Mouse (Mus musculus): ENCODE measurements around the gene Fam98a. TPM values are rescaled to one million over a fixed set of nuclear protein-coding genes. Genes with fewer than 3 reads are reported as not detected.

Gene Fam98a
- polyA plus RNA-seq (2015; fragmentation: Nextera tagmentation; extraction: Ambion mirVana): 31.5 and 38.3 TPM in 2 replicates

DNA sequence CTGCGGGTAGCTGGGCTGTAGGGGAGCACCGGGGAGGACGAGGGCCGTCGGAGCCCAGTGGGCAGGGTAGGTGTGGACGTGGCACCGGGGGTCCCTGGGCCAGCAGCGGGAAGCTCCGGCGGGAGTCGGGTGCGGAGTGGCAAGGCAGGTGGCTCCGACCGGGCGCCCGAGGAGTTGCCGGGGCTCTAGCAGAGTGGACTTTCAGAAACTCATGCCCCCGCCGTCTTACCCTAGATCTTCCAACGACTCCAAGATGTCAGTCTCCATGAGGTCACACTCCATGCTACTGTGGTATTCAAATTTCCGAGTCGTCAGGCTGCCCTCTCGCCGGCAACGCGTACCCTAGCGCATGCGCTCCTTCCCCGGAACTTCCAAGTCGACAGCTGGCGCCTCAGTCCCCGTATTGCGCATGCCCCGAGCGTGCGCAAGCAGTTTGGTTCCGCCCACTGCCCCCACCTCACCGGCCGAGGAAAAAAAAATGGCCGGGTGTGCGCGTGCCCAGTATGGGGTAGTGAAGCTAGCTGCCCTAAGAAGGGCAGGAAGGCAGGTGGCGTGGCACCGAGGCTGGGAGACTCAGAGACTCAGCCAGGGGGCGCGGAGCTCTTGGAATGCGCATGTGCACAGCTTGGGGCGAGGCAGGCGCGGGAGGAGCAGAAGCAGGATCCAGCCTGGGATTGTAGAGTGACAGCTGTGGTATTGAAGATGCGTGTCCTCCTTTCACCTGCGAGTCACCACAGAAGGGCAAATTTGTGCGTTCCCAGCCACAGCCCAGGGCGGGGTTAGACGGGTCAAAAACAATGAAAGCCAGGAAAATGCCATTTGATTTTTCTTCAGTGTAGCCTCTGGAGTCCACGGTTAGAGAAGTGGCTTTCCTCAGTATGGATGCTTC lies at the start of gene Fam98a:
TSS of gene Fam98a (minus strand) at position 435 of the 889 bp plus-strand sequence.
- Histone ChIP-seq H3K9me3 (no peaks in the 10 kb centered on the region), H3K27me3 (no peaks in the 10 kb centered on the region), H3K9ac (peak within 1 kb of the TSS; percentile 89), H3K4me1 (replicated peaks) (peaks cover 21% of the 10 kb centered on the region), H3K27ac (replicated peaks) (peak within 1 kb of the TSS; percentile 64), H3K4me2 (peak within 1 kb of the TSS; percentile 70), H3K36me3 (peaks cover 8% of the 10 kb centered on the region), H3K4me3 (peak within 1 kb of the TSS; percentile 76)
- under 1% methylated on average over 56 of the region's 56 CpGs for WGBS
- peak; percentile 99 for ATAC-seq (ENCODE audit: low read depth)

DNA sequence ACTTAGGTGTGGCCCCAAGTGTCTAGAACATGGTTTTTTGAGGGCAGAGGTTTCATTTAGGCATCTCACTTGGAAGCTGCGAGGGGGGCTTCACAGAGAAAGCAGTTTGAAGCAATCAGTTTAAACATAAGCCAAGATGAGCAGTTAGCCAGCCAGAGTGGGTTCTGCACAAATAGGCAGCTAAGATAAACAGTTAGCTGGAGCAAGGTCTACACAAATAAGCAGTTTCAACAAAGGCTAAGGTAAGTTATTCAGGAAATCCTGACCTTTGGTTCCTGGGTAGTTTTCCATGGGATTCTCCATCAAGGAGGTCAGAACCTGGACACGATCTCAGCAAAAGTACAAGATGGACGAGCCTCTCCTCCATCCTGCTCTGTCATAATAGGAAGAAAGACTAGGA lies 46.9 kb upstream of the Fam98a start:
- no peaks in the 10 kb centered on the region for H3K9me3 ChIP-seq
- no peaks in the 10 kb centered on the region for H3K4me1 ChIP-seq (replicated peaks)
- no peaks in the 10 kb centered on the region for H3K36me3 ChIP-seq
- WGBS: 85% methylated on average over 3 of the region's 3 CpGs
- no peak overlapping the region for H3K9ac ChIP-seq
- H3K4me2 ChIP-seq: no peak overlapping the region
- no peak overlapping the region for H3K27ac ChIP-seq (replicated peaks)
- H3K4me3 ChIP-seq: no peak overlapping the region
- H3K27me3 ChIP-seq: no peaks in the 10 kb centered on the region
- ATAC-seq (ENCODE audit: low read depth): no peak

DNA sequence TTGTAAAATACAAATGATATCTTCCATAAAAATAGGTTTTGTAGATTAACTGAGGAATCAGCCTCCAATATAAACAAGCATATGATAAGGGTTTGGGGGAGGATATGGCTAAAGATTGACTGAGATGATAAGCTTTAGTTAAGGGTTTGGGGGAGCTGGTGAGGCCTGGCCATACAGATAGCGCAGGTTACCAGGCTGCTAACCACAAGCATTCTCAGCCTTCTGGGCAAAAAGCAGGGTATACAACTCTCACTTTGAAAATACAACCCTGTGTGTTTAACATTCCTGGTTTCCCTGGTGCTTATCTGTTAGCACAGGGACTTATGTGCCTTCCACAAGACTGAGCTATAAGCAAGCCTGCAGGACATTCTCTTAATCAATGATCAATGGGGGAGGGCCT lies 31.0 kb upstream of the Fam98a start:
- H3K4me1 ChIP-seq (replicated peaks): no peaks in the 10 kb centered on the region
- WGBS: 100% methylated on average over 1 of the region's 1 CpGs
- no peak overlapping the region for H3K27ac ChIP-seq (replicated peaks)
- 0 out of 2 replicates have a peak, but pooled peaks cover 4% of the 10 kb centered on the region for H3K9me3 ChIP-seq
- H3K9ac ChIP-seq: no peak overlapping the region
- H3K4me2 ChIP-seq: no peak overlapping the region
- no peak overlapping the region for H3K4me3 ChIP-seq
- H3K27me3 ChIP-seq: no peaks in the 10 kb centered on the region
- no peak for ATAC-seq (ENCODE audit: low read depth)
- no peaks in the 10 kb centered on the region for H3K36me3 ChIP-seq

DNA sequence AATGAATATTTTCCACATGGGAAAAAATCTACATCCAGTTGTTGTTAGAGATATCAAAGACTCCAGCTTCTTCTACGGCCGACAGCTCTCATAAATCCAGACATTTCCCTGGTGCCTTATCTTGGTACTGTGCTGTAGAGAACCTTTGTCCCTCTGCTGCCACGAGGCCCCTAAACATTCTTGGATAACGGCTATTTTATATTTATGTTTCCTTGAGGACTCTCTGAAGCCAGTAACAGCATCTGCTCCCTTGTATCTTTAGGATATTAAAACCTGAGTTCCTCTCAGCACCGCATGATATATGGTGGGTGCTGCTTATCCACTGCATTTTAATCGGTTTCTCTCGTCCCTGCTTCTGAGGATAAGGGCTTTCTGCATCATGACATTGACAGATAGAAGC lies 23.9 kb upstream of the Fam98a start:
- 32% methylated on average over 7 of the region's 7 CpGs for WGBS
- H3K9ac ChIP-seq: no peak overlapping the region
- no peak overlapping the region for H3K4me3 ChIP-seq
- H3K4me1 ChIP-seq (replicated peaks): no peaks in the 10 kb centered on the region; the same call in 1 of the 2 replicates
- no peak overlapping the region for H3K4me2 ChIP-seq
- peak; percentile 93 for ATAC-seq (ENCODE audit: low read depth)
- peak overlapping the region; percentile 47 for H3K27ac ChIP-seq (replicated peaks)
- H3K9me3 ChIP-seq: no peaks in the 10 kb centered on the region
- no peaks in the 10 kb centered on the region for H3K36me3 ChIP-seq
- H3K27me3 ChIP-seq: no peaks in the 10 kb centered on the region

DNA sequence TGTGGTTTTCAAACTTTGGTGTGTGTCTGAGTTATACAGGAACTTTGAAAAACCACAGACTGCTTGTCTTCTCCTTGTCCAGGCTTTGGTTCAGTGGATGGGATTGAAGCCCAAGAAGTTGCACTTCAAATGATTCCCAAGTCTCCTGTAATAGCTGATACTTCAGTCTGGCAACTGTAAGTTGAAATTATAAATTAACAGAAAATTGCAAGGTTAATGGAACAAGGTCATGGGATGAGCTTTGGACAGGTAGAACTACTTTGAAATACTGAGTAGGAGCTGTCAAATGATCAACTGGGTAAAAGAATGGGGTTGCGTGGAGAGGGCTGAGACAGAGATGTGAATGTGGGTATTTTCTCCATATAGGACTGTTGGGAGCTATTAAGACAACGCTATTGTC lies 6.3 kb upstream of the Fam98a start:
- no peak for ATAC-seq (ENCODE audit: low read depth)
- Histone ChIP-seq H3K9me3 (no peaks in the 10 kb centered on the region), H3K4me1 (replicated peaks) (no peaks in the 10 kb centered on the region), H3K9ac (no peak overlapping the region), H3K27me3 (no peaks in the 10 kb centered on the region), H3K4me2 (no peak overlapping the region), H3K36me3 (no peaks in the 10 kb centered on the region), H3K4me3 (no peak overlapping the region), H3K27ac (replicated peaks) (no peak overlapping the region)
- WGBS: 90% methylated on average over 2 of the region's 2 CpGs

DNA sequence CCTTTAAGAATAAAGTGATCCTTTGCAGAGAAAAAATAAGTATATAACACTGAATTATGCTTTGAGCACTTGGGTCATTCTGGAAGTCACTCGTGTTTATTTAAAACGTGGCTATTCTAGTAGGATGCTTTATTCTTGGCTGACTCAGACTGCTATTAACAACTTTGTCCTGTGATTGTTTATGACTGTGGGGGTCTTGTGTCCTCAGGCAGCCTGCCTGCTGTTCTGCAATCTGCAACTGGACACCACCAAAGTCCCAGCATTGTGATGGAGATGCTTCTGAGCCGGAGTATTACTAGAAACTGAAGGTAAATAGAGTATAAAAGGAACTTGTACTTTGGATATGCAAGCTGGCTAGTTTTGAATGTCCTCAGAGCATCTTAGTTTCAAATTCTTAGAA lies 5.3 kb upstream of the Fam98a start:
- Histone ChIP-seq H3K9ac (no peak overlapping the region), H3K4me2 (no peak overlapping the region), H3K4me1 (replicated peaks) (no peaks in the 10 kb centered on the region), H3K27me3 (no peaks in the 10 kb centered on the region), H3K27ac (replicated peaks) (no peak overlapping the region), H3K4me3 (no peak overlapping the region), H3K9me3 (no peaks in the 10 kb centered on the region), H3K36me3 (no peaks in the 10 kb centered on the region)
- WGBS: 7% methylated on average over 3 of the region's 3 CpGs
- no peak for ATAC-seq (ENCODE audit: low read depth)

DNA sequence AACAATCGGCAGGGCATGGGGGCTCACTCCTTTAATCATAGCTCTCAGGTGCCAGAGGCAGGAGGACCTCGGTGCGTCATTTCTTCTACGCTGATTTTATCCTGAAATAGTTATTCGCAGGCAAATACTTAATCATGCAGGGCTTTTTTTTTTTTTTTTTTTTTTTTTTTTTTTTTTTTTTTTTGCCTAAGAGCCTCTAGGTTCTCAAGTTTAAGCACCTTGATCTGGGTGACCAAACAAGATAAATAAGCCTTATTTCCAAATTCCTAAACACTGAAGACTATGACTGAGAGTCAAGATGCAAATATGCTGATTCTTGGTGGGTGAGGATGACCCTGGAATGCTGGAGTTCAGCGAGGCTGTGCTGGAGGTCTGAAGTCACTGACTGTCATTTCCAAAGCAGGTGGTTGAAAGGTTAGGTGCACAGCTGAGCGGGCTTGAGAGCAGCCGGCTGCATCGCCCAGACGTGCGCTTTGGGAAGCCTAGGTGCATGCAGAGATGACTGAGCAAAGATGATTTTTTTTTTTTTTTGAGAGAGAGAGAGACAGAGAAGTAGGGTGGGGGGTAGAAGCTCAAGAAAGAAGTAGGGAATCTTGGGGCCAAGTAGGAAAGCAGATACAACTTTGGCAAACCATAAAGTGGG lies 854 bp downstream of the Fam98a start:
- Histone ChIP-seq H3K36me3 (peaks cover 17% of the 10 kb centered on the region), H3K9me3 (no peaks in the 10 kb centered on the region), H3K4me1 (replicated peaks) (peaks cover 21% of the 10 kb centered on the region), H3K27me3 (no peaks in the 10 kb centered on the region), H3K9ac (peak overlapping the region; percentile 89), H3K4me3 (peak overlapping the region; percentile 76), H3K27ac (replicated peaks) (no peak overlapping the region), H3K4me2 (peak overlapping the region; percentile 70)
- 38% methylated on average over 11 of the region's 11 CpGs for WGBS
- ATAC-seq (ENCODE audit: low read depth): peak; percentile 5

DNA sequence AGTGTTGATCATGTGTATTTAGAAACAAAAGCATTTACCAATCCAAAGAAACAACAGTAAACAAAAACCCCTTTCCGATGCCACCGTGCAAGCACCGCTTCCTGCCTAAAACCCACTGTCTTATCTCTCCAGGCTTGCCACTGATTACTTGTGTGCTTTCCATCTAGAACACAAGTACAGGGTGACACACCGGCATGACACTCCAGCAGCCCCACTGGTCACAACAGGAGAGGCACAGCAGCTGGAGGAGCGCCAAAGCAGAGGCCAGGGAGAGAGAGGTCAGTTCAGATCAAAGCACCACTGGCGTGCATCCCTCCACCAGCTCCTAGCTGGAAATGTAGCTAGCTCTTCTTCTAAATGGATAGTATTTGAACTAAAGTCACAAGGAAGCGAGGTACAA lies 7.5 kb downstream of the Fam98a start:
- no peak overlapping the region for H3K27ac ChIP-seq (replicated peaks)
- H3K27me3 ChIP-seq: no peaks in the 10 kb centered on the region
- peaks cover 8% of the 10 kb centered on the region for H3K4me1 ChIP-seq (replicated peaks)
- H3K9ac ChIP-seq: no peak overlapping the region
- ATAC-seq (ENCODE audit: low read depth): no peak
- H3K9me3 ChIP-seq: no peaks in the 10 kb centered on the region
- no peak overlapping the region for H3K4me3 ChIP-seq
- H3K4me2 ChIP-seq: no peak overlapping the region
- H3K36me3 ChIP-seq: peaks cover 64% of the 10 kb centered on the region
- 88% methylated on average over 7 of the region's 7 CpGs for WGBS

DNA sequence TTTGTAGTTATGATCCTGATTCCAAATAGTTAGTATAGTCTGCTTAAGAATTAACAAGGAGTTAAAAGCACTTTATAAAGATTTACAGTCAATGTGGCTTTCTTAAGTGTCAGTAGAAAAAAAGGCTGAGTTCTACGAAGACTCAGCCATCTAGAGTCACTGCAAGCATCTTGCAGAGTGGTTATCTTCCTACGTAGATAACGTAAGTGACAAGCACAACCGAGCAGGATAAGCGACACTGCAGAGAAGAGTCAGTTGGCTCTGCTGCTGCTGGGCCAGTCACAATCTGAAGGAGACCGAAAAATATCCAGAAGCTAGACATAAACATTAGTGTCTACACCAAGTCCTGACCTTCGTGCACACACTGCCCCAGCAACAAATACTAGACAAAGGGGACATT lies 8.3 kb downstream of the Fam98a start:
- Histone ChIP-seq H3K9me3 (no peaks in the 10 kb centered on the region), H3K36me3 (peaks cover 72% of the 10 kb centered on the region), H3K4me3 (no peak overlapping the region), H3K4me1 (replicated peaks) (peaks cover 4% of the 10 kb centered on the region; the same call in 1 of the 2 replicates), H3K27ac (replicated peaks) (no peak overlapping the region), H3K9ac (no peak overlapping the region), H3K4me2 (no peak overlapping the region), H3K27me3 (no peaks in the 10 kb centered on the region)
- WGBS: 90% methylated on average over 7 of the region's 7 CpGs
- ATAC-seq (ENCODE audit: low read depth): no peak

DNA sequence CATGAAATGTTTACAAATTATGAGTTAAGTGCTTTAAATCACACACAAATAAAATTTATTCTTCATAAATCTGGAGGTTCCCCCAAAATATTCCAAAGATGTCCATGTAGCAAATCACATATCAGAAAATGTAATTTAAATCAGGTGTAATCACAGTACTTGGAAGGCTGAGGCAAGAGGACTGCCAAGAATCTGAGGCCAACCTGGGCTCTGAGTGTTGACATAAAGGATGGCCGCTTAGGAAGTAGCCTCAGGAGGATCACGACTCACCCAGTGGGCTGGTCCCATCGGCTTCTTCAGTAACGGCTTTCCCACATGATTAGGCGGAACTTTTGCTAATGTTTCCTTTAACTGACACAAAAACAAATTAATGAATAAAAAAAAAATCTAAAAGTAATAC lies 11.9 kb downstream of the Fam98a start:
- WGBS: 87% methylated on average over 5 of the region's 5 CpGs

DNA sequence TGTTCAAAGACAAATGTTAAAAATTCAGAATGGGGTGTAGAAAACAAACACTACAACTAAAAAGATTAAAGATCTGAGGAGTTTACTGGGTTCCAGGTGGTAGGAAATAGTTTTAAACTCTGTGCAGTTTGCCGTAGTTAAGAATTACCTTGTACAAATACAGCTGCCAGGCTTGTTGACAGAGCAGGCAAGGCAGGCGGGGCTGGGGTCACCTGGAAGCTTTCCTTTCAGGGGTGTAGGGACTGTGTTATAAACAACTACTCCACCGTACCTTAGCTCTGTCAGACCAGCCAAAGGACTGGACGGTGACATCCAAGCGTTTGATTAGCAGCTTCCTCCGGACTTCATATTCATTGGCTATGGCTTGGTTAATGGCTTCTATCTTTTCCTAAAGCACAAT lies 12.6 kb downstream of the Fam98a start:
- 94% methylated on average over 6 of the region's 6 CpGs for WGBS
- Histone ChIP-seq H3K4me1 (replicated peaks) (peaks cover 7% of the 10 kb centered on the region), H3K27ac (replicated peaks) (no peak overlapping the region), H3K4me3 (no peak overlapping the region), H3K36me3 (peaks cover 52% of the 10 kb centered on the region), H3K9ac (no peak overlapping the region), H3K4me2 (no peak overlapping the region), H3K27me3 (no peaks in the 10 kb centered on the region), H3K9me3 (no peaks in the 10 kb centered on the region)
- no peak for ATAC-seq (ENCODE audit: low read depth)

More for the DNA sequence above, 11.9 kb downstream of the Fam98a start:
- peaks cover under 1% of the 10 kb centered on the region; the same call in 1 of the 2 replicates for H3K4me1 ChIP-seq (replicated peaks)
- peaks cover 59% of the 10 kb centered on the region for H3K36me3 ChIP-seq
- no peak overlapping the region for H3K27ac ChIP-seq (replicated peaks)
- H3K9me3 ChIP-seq: no peaks in the 10 kb centered on the region
- no peak overlapping the region for H3K4me2 ChIP-seq
- H3K9ac ChIP-seq: no peak overlapping the region
- no peak for ATAC-seq (ENCODE audit: low read depth)
- no peak overlapping the region for H3K4me3 ChIP-seq
- no peaks in the 10 kb centered on the region for H3K27me3 ChIP-seq

DNA sequence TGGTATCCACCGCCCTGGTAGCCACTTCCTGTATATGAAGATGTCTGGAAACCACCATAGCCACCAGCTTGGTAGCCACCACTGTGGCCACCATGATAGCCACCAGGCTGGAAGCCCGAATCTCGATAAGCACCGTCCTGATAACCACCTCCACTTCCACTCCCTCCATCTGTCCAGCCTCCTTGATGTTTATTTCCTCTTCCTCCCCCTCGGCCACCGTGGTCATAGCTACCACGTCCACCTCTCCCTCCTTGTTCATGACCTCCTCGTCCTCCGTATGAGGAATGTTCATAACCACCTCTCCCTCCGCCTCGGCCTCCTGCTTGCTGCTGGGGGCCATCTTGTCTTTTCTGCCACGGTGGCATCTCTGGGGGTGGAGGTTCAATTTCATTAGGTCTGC lies 13.3 kb downstream of the Fam98a start:
- no peak overlapping the region for H3K27ac ChIP-seq (replicated peaks)
- no peak overlapping the region for H3K4me2 ChIP-seq
- H3K27me3 ChIP-seq: no peaks in the 10 kb centered on the region
- no peak overlapping the region for H3K4me3 ChIP-seq
- H3K9me3 ChIP-seq: no peaks in the 10 kb centered on the region
- peaks cover 45% of the 10 kb centered on the region for H3K36me3 ChIP-seq
- WGBS: 93% methylated on average over 12 of the region's 12 CpGs
- H3K9ac ChIP-seq: no peak overlapping the region
- H3K4me1 ChIP-seq (replicated peaks): peaks cover 7% of the 10 kb centered on the region
- no peak for ATAC-seq (ENCODE audit: low read depth)
